Mouse (Mus musculus) heart, adult 8-10 months (tissue): ENCODE data around the gene Krtap5-1. TPM values are rescaled to one million over a fixed set of nuclear protein-coding genes. Genes with fewer than 3 reads are reported as not detected.
"Not testable (repeated sequence)": the region's sequence is repeated elsewhere in the genome, so short reads cannot be mapped to it uniquely, and the experiment has no call there.

Source experiments
- DNase-seq: peaks from one replicate; pipeline ENCODE4 v3.0.0; 2022; ENCODE audit warnings: low spot score
- total RNA-seq, 4 experiments: library from RNA; stranded (reverse); gene quantifications; 2 replicates each; pipeline ENCODE4 v1.2.4; 2022

Krtap5-1 gene
- total RNA-seq, result not detected

DNA sequence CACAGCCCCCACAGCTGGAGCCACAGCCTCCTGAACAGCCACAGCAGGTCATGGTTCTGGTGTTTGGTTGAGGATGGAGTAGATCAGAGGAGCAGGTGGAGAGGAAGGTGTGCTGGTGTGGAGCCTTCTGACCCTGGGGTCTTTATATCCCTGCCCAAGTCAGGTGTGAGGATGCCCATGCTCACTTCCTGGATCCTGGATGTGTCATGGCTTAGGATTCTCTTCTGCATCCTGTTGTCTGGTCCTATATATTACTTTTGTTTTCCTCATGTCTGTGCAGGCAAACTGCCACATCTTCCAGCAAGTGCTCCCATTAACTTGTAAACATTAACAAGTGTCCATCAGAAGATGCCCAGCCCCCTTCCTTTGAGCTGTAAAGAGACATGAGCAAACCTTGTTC lies at the start of gene Krtap5-1:
Gene Krtap5-1, minus strand, starts transcription at position 101 of the 400 bp plus-strand sequence.
- not testable (repeated sequence) for DNase-seq

DNA sequence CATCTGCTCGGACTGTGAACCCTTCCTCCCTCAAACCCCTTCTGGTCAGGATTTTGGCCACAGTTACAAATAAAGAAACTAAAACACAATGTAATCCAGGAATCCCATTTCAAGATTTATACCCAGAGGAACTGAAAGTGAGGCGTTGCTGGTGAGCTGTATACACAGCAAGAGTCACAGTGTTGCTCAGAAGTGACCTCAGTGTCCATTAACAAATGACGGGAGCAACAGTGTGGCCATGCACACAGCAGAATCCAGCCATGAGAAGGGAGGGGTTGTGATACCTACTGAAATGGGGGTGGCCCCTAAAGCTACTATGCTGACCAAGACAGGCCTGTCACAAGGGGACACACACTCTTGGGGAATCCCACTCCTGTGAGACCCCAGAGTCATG lies 45.3 kb upstream of the Krtap5-1 start:
- no peak for DNase-seq

DNA sequence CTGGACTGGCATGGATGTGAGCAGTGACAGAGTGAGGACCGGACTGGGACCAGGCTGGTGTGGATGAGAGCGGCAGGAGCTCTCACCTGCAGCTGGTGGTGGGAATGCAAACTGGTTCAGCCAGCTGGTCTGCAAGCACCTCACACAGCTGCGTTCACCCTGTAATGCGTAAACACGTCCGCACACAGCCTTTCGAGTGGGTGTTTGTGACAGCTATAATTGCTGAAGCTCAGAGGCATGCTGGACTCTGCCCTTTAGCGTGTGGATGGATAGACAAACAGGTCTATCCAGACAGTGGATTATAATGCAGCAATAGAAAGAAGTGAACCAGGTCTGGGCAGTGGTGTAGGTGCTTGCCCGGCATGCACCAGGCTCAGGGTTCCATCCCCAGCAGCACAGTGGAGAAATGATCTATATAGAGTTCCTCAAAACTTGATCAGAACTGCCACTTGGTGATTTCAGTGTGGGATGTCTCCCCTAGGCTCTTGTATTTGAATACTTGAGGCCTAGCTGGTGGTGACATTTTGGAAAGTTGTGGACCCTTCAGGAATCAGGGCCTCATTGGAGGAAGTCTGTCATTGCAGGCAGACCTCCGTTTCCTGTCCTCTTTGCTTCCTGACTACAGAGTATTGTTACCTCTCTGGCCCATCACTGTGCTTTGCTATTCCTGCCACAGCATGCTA lies 44.8 kb upstream of the Krtap5-1 start:
- no peak for DNase-seq

DNA sequence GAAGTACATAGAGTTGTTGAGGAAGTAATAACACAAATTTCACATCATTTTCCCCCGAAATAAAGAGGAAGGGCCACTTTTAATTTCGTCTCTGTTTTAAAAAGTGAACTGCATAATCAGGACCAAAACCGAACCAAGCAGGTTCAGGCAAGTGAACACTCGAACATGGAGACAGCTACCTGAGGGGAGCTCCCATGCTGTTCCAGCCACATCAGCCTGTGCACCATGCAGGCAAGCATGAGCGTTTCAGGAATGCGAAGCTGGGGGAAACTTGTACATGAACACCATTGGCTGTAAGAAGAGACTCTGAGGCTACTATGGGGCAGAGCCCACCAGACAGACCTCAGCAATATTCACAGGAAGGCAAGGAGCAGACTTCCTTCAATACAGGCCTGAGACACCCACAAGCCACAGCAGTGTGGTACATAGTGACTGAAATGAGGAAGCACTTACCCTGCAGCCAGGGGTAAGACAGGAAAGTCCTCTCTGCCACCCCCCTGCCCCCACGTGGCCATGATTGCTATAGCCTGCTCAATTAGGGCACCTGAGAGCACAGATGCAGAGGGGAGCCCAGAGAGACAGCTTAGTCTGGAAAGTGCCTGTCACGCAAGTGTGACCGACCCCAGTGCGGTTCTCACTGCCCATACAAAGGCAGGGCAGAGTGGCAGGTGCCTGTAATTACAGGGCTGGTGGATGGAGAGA lies 43.5 kb upstream of the Krtap5-1 start:
- DNase-seq, result no peak

DNA sequence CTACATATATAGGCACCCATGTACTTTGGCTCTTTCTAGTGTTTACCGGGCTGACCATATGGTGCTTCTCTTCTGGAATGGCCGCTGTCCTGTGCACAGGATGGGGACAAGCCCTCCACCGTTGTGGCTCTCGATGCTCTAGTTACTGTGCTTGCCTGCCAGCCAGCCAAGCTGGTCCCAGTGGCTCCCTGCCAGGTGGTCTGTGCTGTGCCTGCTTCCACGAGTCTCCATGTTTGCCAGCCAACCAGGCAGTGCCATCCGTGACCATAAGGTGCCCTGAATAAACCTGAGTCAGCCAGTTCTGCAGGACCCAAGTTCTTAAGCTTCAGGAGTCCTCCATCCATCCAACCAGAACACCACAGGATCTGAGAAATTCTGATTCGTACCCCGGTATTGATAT lies 38.2 kb upstream of the Krtap5-1 start:
- DNase-seq, result no peak

DNA sequence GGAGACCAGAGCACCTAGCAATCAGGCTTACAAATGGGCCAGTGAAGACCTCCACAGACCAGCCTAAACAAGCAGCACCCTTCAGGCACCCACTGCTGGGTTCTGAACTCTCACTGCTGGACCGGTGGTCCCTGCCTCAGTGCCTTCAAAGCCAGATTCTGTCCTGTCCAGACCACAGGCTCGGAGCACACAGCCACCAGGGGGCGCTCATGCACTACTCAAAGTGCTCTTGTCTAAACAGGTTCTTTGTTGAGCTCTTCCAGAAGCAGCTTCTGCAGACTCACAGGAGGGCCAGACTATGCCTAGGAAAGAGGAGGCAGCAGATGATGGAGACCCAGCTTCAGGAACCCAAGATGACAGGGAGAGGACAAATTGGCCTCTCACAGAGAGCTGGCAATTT lies 37.3 kb upstream of the Krtap5-1 start:
- DNase-seq, result peak; percentile 81

DNA sequence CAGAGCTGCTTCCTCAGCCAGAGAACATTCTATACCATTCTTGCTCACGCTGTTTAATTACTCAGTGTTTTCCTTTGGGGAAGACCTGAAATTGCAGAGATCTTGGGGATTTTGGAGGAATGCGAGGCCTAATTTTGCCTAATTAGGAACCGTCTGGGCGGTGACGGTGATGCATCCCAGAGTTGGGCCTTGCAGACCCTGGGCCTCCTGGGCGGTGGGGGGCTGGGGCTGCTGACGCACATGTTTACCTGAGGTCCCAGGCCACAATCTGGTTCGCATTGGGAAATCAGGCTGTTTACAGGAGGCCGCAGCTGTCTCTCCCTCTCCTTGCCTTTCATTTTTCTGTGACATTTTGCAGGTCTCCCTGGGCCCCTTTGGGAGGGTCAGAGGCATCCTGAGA lies 35.8 kb upstream of the Krtap5-1 start:
- DNase-seq, result not testable (repeated sequence)

DNA sequence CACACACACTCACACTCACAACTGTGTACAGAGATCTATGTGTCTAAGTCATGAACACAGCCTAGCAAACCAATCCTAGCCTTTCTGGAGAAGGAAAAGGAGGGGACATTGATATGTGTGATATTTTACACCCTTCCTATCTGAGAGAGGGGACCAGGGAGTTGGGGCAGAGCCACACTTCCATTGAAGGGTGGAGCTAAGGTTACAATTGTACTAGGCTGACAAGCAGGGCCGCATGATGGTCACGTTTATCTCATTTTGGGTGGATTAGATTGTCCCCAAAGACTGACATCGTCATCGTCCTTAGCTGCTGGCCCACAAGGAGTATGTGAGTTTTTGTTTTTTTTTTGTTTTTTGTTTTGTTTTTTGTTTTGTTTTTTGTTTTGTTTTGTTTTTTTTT lies 34.4 kb upstream of the Krtap5-1 start:
- no peak for DNase-seq

DNA sequence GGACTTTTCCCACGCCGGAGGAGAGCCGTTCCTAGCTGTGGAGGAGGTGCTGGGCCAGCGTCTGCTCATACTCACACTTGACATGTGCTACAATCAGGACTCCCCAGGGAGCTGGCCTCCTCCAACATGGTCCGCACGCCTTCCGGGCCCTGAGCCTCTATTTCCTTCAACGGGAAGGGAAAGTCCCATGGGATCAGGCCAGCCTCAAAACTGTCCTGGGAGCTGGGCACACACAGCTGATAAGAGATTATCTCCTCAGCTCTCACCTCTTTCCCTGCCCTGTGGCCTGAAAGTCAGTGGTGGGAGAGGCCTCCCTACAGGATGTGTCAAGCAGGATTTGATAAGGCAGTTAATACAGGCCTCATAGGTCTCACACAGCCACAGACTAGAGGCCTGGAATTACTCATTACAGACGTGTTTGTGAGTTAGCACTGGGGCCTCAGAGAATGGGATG lies 33.4 kb upstream of the Krtap5-1 start:
- peak; percentile 87 for DNase-seq

DNA sequence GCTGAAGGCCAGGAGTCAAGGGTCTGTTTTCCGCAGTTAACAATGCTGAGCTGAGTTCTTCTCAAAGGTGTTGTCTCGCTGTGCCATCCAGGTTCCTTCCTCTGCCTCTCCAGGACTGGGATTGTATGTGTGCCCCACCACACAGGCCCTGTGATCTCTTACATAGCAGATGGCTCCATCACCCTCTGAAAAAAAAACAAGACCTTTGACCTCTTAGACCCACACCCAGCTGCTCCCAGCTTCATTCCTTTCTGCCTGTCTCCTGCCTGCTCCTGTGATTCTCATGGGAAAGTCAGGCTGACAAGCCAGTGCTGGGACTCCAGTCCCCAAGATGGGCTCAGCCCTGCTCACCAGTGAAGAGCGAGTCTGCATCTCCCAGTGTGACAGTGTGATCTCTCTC lies 31.6 kb upstream of the Krtap5-1 start:
- no peak for DNase-seq

DNA sequence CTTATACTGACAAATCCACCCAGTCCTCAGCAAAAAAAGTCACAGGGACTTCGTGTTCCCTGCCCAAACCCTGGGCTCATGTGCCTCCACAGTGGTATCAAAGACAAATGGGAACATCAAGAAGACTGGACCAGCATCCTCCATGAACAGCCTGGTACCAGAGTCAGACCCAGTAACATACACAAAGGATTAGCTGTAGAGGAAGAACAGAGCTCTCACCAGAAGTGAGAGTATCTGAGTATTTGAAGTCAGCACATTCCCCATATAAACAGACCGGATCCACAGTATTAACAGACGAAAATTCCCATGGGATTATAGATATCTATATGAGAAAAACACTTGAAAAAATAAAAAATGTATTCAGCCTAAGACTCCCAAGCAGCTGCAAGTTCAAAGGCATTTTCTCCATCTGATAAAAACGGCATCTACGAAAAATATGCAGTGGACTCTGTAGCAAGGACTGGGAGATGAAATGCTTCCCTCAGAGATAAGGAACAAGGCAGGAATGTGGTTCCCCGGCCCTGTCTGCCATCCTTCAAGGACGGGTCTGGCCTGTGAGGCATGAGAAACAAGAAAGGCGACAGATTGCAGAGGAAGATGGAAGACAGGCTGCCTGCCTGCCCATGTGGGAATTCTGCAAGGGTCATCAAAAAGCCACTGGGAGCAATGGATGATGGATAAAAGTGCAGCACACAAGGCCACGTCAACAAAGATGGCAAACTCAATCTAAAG lies 30.0 kb upstream of the Krtap5-1 start:
- no peak for DNase-seq

DNA sequence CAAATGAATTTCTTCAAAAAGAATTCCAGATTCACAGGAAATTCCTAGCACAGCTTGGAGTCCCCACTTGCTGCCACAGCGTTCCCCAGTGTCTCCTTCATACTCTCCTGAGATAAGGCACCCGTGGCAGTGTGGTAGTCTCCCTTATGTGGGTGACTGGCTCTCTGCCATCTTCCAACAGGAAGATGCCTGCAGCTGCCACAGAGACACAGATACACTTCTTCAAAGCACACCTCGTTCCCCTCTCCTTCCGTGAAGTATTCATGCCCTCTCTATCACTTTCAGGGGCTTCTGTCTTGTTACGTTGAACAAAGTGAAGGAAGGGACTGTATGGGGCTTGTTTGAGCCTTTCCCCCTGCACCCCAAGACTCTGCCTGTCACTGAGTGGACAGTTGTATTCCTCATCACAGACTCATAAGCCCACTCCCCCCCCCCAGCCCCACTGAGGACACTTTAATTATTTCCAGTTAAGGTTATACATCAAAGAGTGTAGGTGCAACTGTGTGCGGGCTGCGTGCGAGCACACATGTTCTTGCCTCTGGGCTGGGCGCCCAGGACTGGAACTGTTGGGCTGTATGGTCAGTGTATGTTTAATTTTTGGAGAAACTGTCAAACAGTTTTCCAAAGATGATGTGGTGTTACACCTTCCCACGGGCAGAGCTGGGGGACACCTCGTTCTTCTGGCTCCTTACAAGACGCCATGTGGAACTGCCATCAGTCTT lies 26.6 kb upstream of the Krtap5-1 start:
- DNase-seq, result no peak

DNA sequence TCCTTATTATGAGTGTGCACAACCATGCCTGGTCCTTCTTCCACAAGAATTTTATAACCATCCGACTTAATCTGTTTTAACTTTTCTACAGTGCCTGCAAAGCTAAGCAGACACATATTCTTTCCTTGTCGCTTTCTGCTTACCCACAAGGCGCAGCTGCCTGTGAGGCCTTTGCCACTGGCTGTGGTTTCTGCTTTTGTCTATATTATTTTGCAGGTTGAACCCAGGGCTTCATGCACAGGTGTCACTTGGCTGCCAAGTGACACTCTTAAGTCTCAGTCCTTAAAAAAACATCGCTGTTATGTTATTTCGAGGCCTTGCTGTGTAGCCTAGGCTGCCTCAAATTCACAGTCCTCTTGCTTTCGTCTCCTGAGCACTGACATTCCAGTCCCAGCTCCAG lies 25.7 kb upstream of the Krtap5-1 start:
- no peak for DNase-seq

DNA sequence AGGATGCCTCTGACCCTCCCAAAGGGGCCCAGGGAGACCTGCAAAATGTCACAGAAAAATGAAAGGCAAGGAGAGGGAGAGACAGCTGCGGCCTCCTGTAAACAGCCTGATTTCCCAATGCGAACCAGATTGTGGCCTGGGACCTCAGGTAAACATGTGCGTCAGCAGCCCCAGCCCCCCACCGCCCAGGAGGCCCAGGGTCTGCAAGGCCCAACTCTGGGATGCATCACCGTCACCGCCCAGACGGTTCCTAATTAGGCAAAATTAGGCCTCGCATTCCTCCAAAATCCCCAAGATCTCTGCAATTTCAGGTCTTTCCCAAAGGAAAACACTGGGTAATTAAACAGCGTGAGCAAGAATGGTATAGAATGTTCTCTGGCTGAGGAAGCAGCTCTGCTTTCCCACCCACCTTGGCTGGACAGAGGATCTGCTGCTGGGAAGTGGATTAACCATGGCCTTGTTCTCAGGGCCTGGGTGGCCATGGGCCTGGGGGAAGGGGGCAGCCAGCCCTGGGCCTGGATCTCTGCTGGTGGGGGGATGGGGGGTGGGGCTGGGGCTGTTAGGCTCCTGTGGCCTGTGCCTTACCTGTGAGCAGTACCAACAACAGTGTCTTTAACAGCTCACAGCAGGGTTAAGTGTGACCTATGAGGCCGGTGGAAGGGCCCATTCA lies 24.9 kb upstream of the Krtap5-1 start:
- not testable (repeated sequence) for DNase-seq

DNA sequence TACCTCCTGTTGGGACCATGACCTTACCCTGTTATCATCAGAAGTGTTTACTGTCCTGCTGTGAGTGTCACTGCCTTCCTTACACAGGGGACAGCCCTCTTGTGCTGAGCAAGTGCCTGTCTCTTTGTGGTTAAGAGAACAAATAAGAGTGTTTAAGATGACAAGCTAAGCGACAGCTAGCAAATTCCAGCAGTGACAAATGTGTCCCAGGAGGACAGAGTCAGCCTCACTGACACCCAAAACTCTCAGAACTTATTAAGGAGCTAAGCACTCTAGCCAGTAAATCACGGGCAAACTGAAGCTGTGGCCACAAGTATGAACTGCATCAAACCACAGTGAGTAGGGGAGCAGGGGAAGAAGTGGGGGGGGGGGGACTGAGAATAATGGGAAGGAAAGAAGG lies 24.0 kb upstream of the Krtap5-1 start:
- no peak for DNase-seq

DNA sequence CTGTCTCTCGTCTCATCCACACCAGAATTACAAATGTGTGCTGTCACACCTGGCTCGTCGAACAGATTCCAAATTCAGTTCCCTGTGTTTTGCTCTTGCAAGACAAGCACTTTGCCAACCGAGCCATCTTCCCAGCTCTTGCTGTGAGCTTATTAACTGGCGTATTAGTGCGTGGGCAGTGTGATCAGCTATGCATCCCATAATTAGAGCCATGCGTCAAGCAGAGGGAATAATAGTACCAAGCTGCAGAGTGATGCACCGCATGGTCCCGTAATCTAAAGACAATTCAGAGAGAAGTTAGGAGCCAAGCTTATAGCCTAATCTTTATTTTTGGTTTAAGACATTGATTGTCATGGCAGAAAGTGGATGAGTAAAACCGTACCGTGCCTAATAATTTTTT lies 22.2 kb upstream of the Krtap5-1 start:
- no peak for DNase-seq

DNA sequence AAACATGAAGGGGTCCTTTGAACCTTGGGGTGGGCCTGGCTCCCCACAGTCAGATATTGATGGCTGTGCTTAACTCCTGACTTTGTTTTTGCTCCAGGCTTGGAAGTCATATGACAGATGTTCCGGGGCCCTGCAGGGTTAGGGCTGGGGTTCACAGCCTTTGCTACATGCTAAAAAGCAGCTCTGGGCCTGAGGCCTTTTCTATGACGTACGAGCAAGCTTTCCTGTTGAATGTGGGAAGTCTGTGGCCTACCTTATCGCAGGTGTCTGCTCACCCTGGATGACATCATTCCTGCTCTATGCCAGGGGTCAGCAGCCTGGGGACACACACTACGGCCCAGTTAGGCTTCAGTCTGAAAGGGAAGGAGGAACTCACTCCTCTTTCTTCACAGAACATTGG lies 20.3 kb upstream of the Krtap5-1 start:
- DNase-seq, result no peak

DNA sequence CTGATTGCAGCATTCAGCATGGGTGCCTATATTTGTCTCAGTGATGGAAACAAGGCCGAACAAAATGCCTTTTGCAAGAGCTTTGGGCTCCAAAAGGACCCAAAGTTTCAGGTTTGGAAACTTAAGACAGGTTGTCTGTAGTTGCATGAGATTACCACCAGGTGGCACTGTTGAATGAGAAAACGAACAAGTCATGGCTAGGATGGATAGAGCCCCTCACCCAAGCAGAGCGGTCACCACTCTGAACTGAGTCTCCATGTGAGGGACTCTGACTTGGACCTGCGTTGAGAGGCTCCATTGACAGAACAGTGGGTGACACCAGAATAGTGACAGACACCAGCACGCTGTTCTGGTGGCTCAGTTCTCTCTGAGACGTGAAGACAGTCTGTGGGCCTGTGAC lies 19.6 kb upstream of the Krtap5-1 start:
- peak; percentile 38 for DNase-seq

DNA sequence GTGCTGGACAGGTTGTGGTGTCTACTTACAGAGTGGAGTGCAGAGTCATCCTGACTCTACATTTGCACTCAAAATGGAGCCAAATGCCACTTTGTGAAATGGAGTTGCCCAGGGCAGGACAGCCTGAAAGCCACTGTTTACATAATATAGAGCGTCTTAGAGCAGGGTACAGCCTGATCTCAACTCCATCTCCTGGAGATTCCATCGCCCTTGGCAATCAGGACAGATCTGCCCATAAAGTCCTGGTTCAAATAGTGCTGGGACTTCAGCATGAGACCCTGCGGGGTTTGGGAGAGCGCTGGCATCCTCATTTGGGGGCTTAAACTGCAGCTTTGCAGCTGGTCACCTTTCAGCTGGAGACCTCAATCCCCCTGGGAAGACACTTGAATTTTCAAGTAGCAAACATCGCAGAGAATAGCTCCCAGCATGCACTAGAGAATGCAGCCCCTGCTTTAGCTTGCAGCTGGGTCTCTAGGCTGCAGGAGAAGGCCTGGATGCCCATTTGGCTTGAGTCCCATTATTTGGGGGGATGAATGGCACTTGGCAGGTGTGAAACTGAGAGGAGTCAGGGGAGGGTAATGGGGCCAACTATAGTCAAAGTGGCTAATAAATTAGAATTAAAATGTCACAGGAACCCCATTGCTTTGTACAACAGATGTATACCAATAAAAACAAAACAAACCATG lies 17.8 kb upstream of the Krtap5-1 start:
- DNase-seq, result no peak

DNA sequence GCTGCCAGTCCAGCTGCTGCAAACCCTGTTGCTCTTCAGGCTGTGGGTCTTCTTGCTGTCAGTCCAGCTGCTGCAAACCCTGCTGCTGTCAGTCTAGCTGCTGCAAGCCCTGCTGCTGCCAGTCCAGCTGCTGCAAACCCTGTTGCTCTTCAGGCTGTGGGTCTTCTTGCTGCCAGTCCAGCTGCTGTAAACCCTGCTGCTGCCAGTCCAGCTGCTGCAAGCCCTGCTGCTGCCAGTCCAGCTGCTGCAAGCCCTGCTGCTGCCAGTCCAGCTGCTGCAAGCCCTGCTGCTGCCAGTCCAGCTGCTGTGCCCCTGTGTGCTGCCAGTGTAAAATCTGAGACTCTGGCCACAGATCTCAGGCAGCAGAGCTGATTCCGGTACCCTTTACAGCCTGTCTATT lies 7.0 kb upstream of the Krtap5-1 start:
- not testable (repeated sequence) for DNase-seq

DNA sequence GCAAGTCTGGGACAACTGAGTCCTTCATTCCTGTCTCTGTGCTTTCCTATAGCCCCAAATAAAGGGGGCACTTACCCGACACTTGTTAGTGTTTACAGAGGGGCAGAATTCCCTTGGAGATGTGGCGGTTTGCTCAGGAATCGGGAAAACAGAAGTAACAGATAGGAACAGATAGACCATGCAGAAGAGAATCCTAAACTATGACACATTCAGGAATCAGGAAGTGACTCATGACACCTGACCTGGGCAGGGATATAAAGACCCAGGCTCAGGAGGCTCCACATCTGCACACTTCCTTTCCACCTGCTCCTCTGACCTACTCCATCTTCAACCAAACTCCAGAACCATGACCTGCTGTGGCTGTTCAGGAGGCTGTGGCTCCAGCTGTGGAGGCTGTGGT lies 6.3 kb upstream of the Krtap5-1 start, which contains the start of gene Krtap5-4:
Gene Krtap5-4, plus strand, starts transcription at position 301 of the 400 bp plus-strand sequence.
- DNase-seq, result no peak
